Mouse (Mus musculus) intestine, embryonic 14.5 days (tissue): ENCODE results near the gene Mrps12. TPM values are rescaled to one million over a fixed set of nuclear protein-coding genes. Genes with fewer than 3 reads are reported as not detected.

Experiments used
- ATAC-seq: fragments of 200-750 bp; cut with Nextera tagmentation; replicated peaks from 2 replicates; pipeline ENCODE4 v1.8.0; 2017; ENCODE audit warnings: low read depth, moderate number of reproducible peaks, moderate TSS enrichment, moderate library complexity; ENCODE audit not compliant: low FRiP score, low TSS enrichment
- DNase-seq: peaks from one replicate; pipeline ENCODE4 v3.0.0-alpha.2; 2018; ENCODE audit warnings: low spot score
- H3K27ac ChIP-seq: fragments of 300-500 bp; sonication (generic); 2 replicates; pipeline ENCODE4 v1.5.1; 2014; ENCODE audit warnings: low read depth, mild to moderate bottlenecking, control low read depth
- H3K27me3 ChIP-seq: fragments of 300-500 bp; sonication (generic); replicated peaks from 2 replicates; pipeline ENCODE4 v1.6.1; 2014; ENCODE audit warnings: low read length, control low read depth; ENCODE audit not compliant: control insufficient read depth, insufficient read depth
- H3K36me3 ChIP-seq: fragments of 300-500 bp; sonication (generic); 2 replicates; pipeline ENCODE4 v1.6.1; 2014; ENCODE audit warnings: low read length, control low read depth; ENCODE audit not compliant: control insufficient read depth, insufficient read depth
- H3K4me1 ChIP-seq: fragments of 300-500 bp; sonication (generic); replicated peaks from 2 replicates; pipeline ENCODE4 v1.6.1; 2014; ENCODE audit warnings: low read length, control low read depth, mixed read lengths; ENCODE audit not compliant: control insufficient read depth, insufficient read depth
- H3K4me2 ChIP-seq: fragments of 300-500 bp; sonication (generic); 2 replicates; pipeline ENCODE4 v1.6.1; 2014; ENCODE audit warnings: low read length
- H3K4me3 ChIP-seq: fragments of 300-500 bp; sonication (generic); 2 replicates; pipeline ENCODE4 v1.5.1; 2014; ENCODE audit warnings: low read depth, low read length, control low read depth, mixed read lengths
- H3K9ac ChIP-seq: fragments of 300-500 bp; sonication (generic); 2 replicates; pipeline ENCODE4 v1.6.1; 2014; ENCODE audit warnings: mild to moderate bottlenecking, low read length
- H3K9me3 ChIP-seq: fragments of 300-500 bp; sonication (generic); 2 replicates; pipeline ENCODE4 v1.6.1; 2016; ENCODE audit warnings: low read length, control low read depth; ENCODE audit not compliant: control insufficient read depth
- WGBS: fragments of 180-500 bp; shearing (Covaris S2); extraction: QIAGEN DNeasy Blood & Tissue Kit; methylation state at CpG from one replicate; pipeline ENCODE4 v1.1.7; 2014; 5-methylcytosine and 5-hydroxymethylcytosine counted together
- polyA plus RNA-seq: library from polyadenylated mRNA; unstranded; fragments of >200 nt; fragmentation: Nextera tagmentation; extraction: Ambion mirVana; gene quantifications from 2 replicates; pipeline ENCODE4 v1.2.1, GENCODE M21; 2014

Gene Mrps12
- polyA plus RNA-seq, 1 experiment from 2014 or later: 152 TPM

DNA sequence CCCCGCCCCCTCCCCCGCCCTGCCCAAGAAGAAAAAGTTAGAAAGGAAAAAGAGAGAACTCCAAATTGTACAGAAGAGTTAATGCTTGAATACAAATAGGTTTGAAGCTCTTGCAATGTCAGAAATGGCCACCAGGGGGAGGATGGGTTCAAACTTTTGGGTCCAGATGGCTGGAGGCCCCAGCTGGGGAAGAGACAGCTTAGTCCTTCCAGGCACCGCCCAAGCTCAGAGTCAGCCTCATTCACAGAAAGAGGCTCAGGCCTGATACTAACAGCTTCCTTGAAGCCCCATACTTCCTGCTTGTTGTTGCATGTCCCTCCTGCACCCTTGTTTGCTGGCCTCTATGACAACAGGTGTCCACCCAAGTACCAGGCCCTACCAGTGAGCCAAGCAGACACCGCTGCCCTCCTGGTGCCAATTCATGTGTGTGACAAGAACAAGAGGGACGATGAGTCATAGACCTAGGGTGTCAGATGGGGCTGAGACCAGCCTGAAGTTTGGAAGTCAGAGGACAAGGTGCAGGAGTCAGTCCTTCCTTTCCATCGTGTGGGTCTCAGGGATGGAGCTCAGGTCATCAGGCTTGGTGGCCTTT, 38.5 kb upstream of the Mrps12 start:
- Histone ChIP-seq H3K4me1 (peaks cover 7% of the 10 kb centered on the region), H3K27ac (no peak overlapping the region; the same call in 1 of the 2 replicates), H3K4me3 (no peak overlapping the region), H3K36me3 (peaks cover 17% of the 10 kb centered on the region), H3K9ac (no peak overlapping the region), H3K4me2 (no peak overlapping the region), H3K27me3 (no peaks in the 10 kb centered on the region), H3K9me3 (no peaks in the 10 kb centered on the region)
- DNase-seq (peak; percentile 98), ATAC-seq (peak; percentile 78)
- 46% methylated on average over 6 of the region's 6 CpGs for WGBS

GRCm38 (mm10) chr7:28778825-28779224, 37.2 kb upstream of the Mrps12 start:
- Histone ChIP-seq H3K4me2 (no peak overlapping the region), H3K36me3 (peaks cover 15% of the 10 kb centered on the region), H3K4me3 (no peak overlapping the region), H3K27ac (no peak overlapping the region), H3K27me3 (no peaks in the 10 kb centered on the region), H3K4me1 (peaks cover 7% of the 10 kb centered on the region), H3K9me3 (no peaks in the 10 kb centered on the region), H3K9ac (no peak overlapping the region)
- DNase-seq (no peak), ATAC-seq (no peak)
- 83% methylated on average over 9 of the region's 9 CpGs for whole genome bisulfite sequencing

- no peak overlapping the region for H3K27ac ChIP-seq
- 85% methylated on average over 7 of the region's 7 CpGs for WGBS
- H3K9me3 ChIP-seq: no peaks in the 10 kb centered on the region
- H3K4me2 ChIP-seq: no peak overlapping the region
- H3K4me1 ChIP-seq: peaks cover under 1% of the 10 kb centered on the region; the same call in 1 of the 2 replicates
- ATAC-seq: no peak
- H3K9ac ChIP-seq: no peak overlapping the region
- no peak overlapping the region for H3K4me3 ChIP-seq
- peaks cover 6% of the 10 kb centered on the region for H3K36me3 ChIP-seq
- no peaks in the 10 kb centered on the region for H3K27me3 ChIP-seq
- no peak for DNase-seq
These were observed 33.5 kb upstream of the Mrps12 start for GRCm38 (mm10) chr7:28775129-28775528.

GRCm38 (mm10) chr7:28774164-28774563, 32.5 kb upstream of the Mrps12 start:
- no peak for ATAC-seq

DNA sequence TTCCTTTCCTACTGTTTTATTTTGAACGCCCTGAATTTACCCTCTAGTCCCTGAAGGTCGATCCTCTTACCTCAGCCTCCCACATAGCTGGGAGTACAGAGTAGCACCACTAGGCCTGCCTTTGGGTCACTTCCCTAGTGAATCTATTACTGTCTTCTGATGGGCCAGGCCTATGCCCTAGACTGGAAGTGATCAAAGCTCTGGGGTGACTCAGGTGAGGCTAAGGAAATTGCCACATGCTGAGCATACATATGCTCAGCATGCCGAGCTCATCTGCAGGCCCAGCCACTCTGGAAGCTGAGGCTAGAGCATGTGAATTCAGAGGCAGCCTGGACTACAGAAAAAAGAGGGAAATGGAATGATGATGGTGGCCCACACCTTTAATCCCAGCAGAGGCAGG, 31.5 kb upstream of the Mrps12 start:
- no peaks in the 10 kb centered on the region for H3K9me3 ChIP-seq
- ATAC-seq (no peak), DNase-seq (no peak)
- no peak overlapping the region for H3K27ac ChIP-seq
- H3K27me3 ChIP-seq: no peaks in the 10 kb centered on the region
- H3K9ac ChIP-seq: no peak overlapping the region
- peaks cover 6% of the 10 kb centered on the region for H3K36me3 ChIP-seq
- 75% methylated on average over 3 of the region's 3 CpGs for WGBS
- H3K4me1 ChIP-seq: no peaks in the 10 kb centered on the region
- no peak overlapping the region for H3K4me2 ChIP-seq
- no peak overlapping the region for H3K4me3 ChIP-seq

More at GRCm38 (mm10) chr7:28774164-28774563, 32.5 kb upstream of the Mrps12 start:
- Histone ChIP-seq H3K27ac (no peak overlapping the region), H3K27me3 (no peaks in the 10 kb centered on the region), H3K4me2 (no peak overlapping the region), H3K4me3 (no peak overlapping the region), H3K4me1 (no peaks in the 10 kb centered on the region), H3K36me3 (peaks cover 6% of the 10 kb centered on the region), H3K9me3 (no peaks in the 10 kb centered on the region), H3K9ac (no peak overlapping the region)
- WGBS: 81% methylated on average over 12 of the region's 12 CpGs
- DNase-seq: no peak

GRCm38 (mm10) chr7:28771867-28772266, 30.2 kb upstream of the Mrps12 start:
- Histone ChIP-seq H3K36me3 (peaks cover 1% of the 10 kb centered on the region; the same call in 1 of the 2 replicates), H3K27me3 (no peaks in the 10 kb centered on the region), H3K4me2 (no peak overlapping the region), H3K4me3 (no peak overlapping the region), H3K4me1 (peaks cover 4% of the 10 kb centered on the region), H3K27ac (no peak overlapping the region), H3K9ac (no peak overlapping the region), H3K9me3 (no peaks in the 10 kb centered on the region)
- 93% methylated on average over 11 of the region's 11 CpGs for WGBS
- no peak for ATAC-seq
- no peak for DNase-seq

DNA sequence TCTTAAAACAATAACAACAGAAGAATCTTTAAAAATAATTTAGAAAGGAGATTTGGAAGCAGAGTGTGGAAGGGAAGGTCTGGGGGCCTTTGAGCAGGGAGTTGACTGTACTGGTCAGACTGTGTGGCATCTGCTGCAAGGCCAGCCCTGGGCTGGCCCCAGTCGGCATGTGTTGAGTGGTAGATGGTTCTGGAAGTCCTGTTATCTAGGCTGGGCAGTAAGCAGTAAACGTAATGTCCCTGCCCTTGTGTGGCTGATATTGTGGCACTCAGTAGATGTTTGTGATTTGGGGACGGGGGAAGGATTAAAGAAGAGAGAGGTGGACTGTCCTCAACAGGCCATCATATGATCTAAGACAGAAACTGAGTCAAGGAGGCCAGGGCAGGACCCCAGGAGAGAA, 28.7 kb upstream of the Mrps12 start:
- Histone ChIP-seq H3K4me2 (no peak overlapping the region), H3K36me3 (no peaks in the 10 kb centered on the region), H3K27ac (no peak overlapping the region), H3K9me3 (no peaks in the 10 kb centered on the region), H3K27me3 (no peaks in the 10 kb centered on the region), H3K4me3 (no peak overlapping the region), H3K9ac (no peak overlapping the region), H3K4me1 (peaks cover 10% of the 10 kb centered on the region)
- DNase-seq (no peak), ATAC-seq (no peak)
- WGBS: 95% methylated on average over 3 of the region's 3 CpGs

DNA sequence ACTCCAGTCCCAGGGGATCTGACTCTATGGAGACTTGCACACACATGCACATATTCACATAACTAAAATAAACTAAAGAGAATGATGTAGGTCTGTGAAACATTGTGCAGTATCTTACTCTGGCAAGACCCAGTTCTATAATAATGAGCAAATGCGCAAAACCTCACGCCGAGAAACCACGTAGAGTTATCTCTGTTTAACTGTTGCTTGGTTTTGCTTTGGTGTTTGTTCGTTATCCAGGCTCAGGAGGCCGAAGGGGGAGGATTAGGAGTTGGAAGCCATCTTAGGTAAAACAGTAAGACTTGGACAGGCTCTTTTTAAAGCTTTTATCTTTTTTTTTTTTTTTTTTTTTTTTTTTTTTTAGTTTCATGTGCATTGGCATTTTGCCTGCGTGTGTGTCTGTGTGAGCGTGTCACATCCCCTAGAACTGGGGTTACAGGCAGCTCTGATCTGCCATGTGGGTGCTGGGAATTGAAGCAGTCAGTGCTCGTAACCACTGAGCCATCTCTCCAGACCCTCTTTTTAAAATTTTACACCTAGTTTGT, 27.9 kb upstream of the Mrps12 start:
- Histone ChIP-seq H3K9me3 (no peaks in the 10 kb centered on the region), H3K4me2 (no peak overlapping the region), H3K4me1 (peaks cover 11% of the 10 kb centered on the region), H3K27me3 (no peaks in the 10 kb centered on the region), H3K4me3 (no peak overlapping the region), H3K9ac (no peak overlapping the region), H3K36me3 (no peaks in the 10 kb centered on the region), H3K27ac (no peak overlapping the region)
- 89% methylated on average over 9 of the region's 9 CpGs for WGBS
- ATAC-seq (no peak), DNase-seq (no peak)

GRCm38 (mm10) chr7:28767462-28767965, 25.9 kb upstream of the Mrps12 start, which contains the start of gene Nfkbib:
TSS of gene Nfkbib (minus strand) at chr7:28767512.
- peak within 1 kb of the TSS; percentile 53 for H3K9ac ChIP-seq
- H3K4me2 ChIP-seq: peak within 1 kb of the TSS; percentile 79
- H3K9me3 ChIP-seq: no peaks in the 10 kb centered on the region
- no peaks in the 10 kb centered on the region for H3K27me3 ChIP-seq
- 55% methylated on average over 7 of the region's 7 CpGs for WGBS
- no peaks in the 10 kb centered on the region for H3K36me3 ChIP-seq
- no peak for DNase-seq
- peaks cover 11% of the 10 kb centered on the region for H3K4me1 ChIP-seq
- H3K27ac ChIP-seq: no peak within 1 kb of the TSS
- H3K4me3 ChIP-seq: peak within 1 kb of the TSS; percentile 78
- no peak for ATAC-seq
